Mouse (Mus musculus) liver (tissue): ENCODE measurements around the gene Smok2a.
"Not testable (repeated sequence)": the region's sequence is repeated elsewhere in the genome, so short reads cannot be mapped to it uniquely, and the experiment has no call there.

Source experiments
- DNase-seq: peaks from one replicate; pipeline ENCODE4 v3.0.0-alpha.2; 2020; ENCODE audit warnings: mixed read lengths

Smok2a gene

GRCm38 (mm10) chr17:13220888-13221287 is at the start of gene Smok2a:
TSS of gene Smok2a (plus strand) at chr17:13221188.
- DNase-seq: no peak

- not testable (repeated sequence) for DNase-seq
These were observed 47.4 kb upstream of the Smok2a start for GRCm38 (mm10) chr17:13173578-13173977.

GRCm38 (mm10) chr17:13174029-13174428 is 47.0 kb upstream of the Smok2a start:
- DNase-seq: not testable (repeated sequence)

GRCm38 (mm10) chr17:13175609-13176008 is 45.4 kb upstream of the Smok2a start:
- DNase-seq: not testable (repeated sequence)

GRCm38 (mm10) chr17:13177796-13178195 is 43.2 kb upstream of the Smok2a start:
- not testable (repeated sequence) for DNase-seq

GRCm38 (mm10) chr17:13179021-13179420 is 42.0 kb upstream of the Smok2a start:
- DNase-seq: not testable (repeated sequence)

GRCm38 (mm10) chr17:13180491-13180890 is 40.5 kb upstream of the Smok2a start:
- not testable (repeated sequence) for DNase-seq

GRCm38 (mm10) chr17:13182712-13183111 is 38.3 kb upstream of the Smok2a start:
- not testable (repeated sequence) for DNase-seq

- not testable (repeated sequence) for DNase-seq
These were observed 36.5 kb upstream of the Smok2a start for GRCm38 (mm10) chr17:13184514-13184913.

- DNase-seq: not testable (repeated sequence)
These were observed 34.4 kb upstream of the Smok2a start for GRCm38 (mm10) chr17:13186541-13186940.

GRCm38 (mm10) chr17:13187621-13188020 is 33.4 kb upstream of the Smok2a start:
- not testable (repeated sequence) for DNase-seq

- not testable (repeated sequence) for DNase-seq
These were observed 32.1 kb upstream of the Smok2a start for GRCm38 (mm10) chr17:13188846-13189245.

- not testable (repeated sequence) for DNase-seq
These were observed 30.0 kb upstream of the Smok2a start for GRCm38 (mm10) chr17:13190836-13191583.

GRCm38 (mm10) chr17:13196486-13196885 is 24.5 kb upstream of the Smok2a start:
- not testable (repeated sequence) for DNase-seq

- not testable (repeated sequence) for DNase-seq
These were observed 22.2 kb upstream of the Smok2a start for GRCm38 (mm10) chr17:13198812-13199211.

GRCm38 (mm10) chr17:13199880-13200409 is 21.0 kb upstream of the Smok2a start:
- not testable (repeated sequence) for DNase-seq

- not testable (repeated sequence) for DNase-seq
These were observed 19.4 kb upstream of the Smok2a start for GRCm38 (mm10) chr17:13201551-13201950.

GRCm38 (mm10) chr17:13202453-13203107 is 18.4 kb upstream of the Smok2a start:
- not testable (repeated sequence) for DNase-seq

GRCm38 (mm10) chr17:13205247-13205646 is 15.7 kb upstream of the Smok2a start:
- not testable (repeated sequence) for DNase-seq

GRCm38 (mm10) chr17:13206491-13206890 is 14.5 kb upstream of the Smok2a start:
- no peak for DNase-seq

GRCm38 (mm10) chr17:13208460-13208859 is 12.5 kb upstream of the Smok2a start:
- DNase-seq: not testable (repeated sequence)

GRCm38 (mm10) chr17:13212136-13212850 is 8.7 kb upstream of the Smok2a start:
- no peak for DNase-seq

GRCm38 (mm10) chr17:13214169-13214568 is 6.8 kb upstream of the Smok2a start:
- DNase-seq: no peak
